Mouse (Mus musculus) myocyte (in vitro differentiated cells): Measurements from ENCODE around the gene Ubxn11. TPM values are rescaled to one million over a fixed set of nuclear protein-coding genes. Genes with fewer than 3 reads are reported as not detected.

Experiments used
- H3K27me3 ChIP-seq: one replicate; pipeline ENCODE4 v1.6.1; 2011; ENCODE audit not compliant: control insufficient read depth, insufficient read depth, insufficient read length
- H3K36me3 ChIP-seq: one replicate; pipeline ENCODE4 v1.6.1; 2011; ENCODE audit not compliant: control insufficient read depth, insufficient read depth
- H3K4me2 ChIP-seq: one replicate; pipeline ENCODE4 v1.6.1; 2011; ENCODE audit warnings: low read depth, control low read depth
- H3K4me3 ChIP-seq: one replicate; pipeline ENCODE4 v1.5.1; 2011; ENCODE audit warnings: mild to moderate bottlenecking, control low read depth, moderate library complexity
- H3K79me2 ChIP-seq: one replicate; pipeline ENCODE4 v1.6.1; 2011; ENCODE audit not compliant: control insufficient read depth, insufficient read depth
- H3ac ChIP-seq: one replicate; pipeline ENCODE4 v1.6.1; 2011; ENCODE audit not compliant: control insufficient read depth, insufficient read length
- CEBPB ChIP-seq: IDR thresholded peaks from 2 replicates; pipeline ENCODE4 v1.6.1; 2011; ENCODE audit warnings: mild to moderate bottlenecking, moderate library complexity; ENCODE audit not compliant: poor library complexity, insufficient read depth, severe bottlenecking
- E2F4 ChIP-seq: IDR thresholded peaks from one replicate; pipeline ENCODE4 v1.6.1; 2011; ENCODE audit warnings: mild to moderate bottlenecking, control low read depth, moderate library complexity; ENCODE audit not compliant: insufficient read depth
- MAX ChIP-seq: IDR thresholded peaks from one replicate; pipeline ENCODE4 v1.6.1; 2011; ENCODE audit warnings: low read depth, mild to moderate bottlenecking, control low read depth
- MYOD1 ChIP-seq, 3 experiments: IDR thresholded peaks; one replicate each; pipeline ENCODE4 v1.6.1; 2011; ENCODE audit warnings: control low read depth in 2 of 3, low read depth in 2 of 3, mild to moderate bottlenecking in 2 of 3, moderate library complexity in 1 of 3; ENCODE audit not compliant: insufficient read length in 2 of 3, control insufficient read depth in 1 of 3
- MYOG ChIP-seq, 3 experiments: IDR thresholded peaks; one replicate each; pipeline ENCODE4 v1.6.1; 2011; ENCODE audit warnings: control low read depth in 2 of 3, low read depth in 2 of 3, mild to moderate bottlenecking in 2 of 3; ENCODE audit not compliant: insufficient read length in 2 of 3, control insufficient read depth in 1 of 3, insufficient read depth in 1 of 3
- POLR2A ChIP-seq: IDR thresholded peaks from one replicate; pipeline ENCODE4 v1.6.1; 2011; ENCODE audit warnings: low read depth, mild to moderate bottlenecking, control low read depth, moderate library complexity; ENCODE audit not compliant: insufficient read length
- POLR2AphosphoS2 ChIP-seq: IDR thresholded peaks from one replicate; pipeline ENCODE4 v1.6.1; 2011; ENCODE audit warnings: low read depth, control low read depth; ENCODE audit not compliant: insufficient read length
- REST ChIP-seq: IDR thresholded peaks from one replicate; pipeline ENCODE4 v1.6.1; 2011; ENCODE audit warnings: mild to moderate bottlenecking, control low read depth, moderate library complexity; ENCODE audit not compliant: insufficient read depth, insufficient read length
- SRF ChIP-seq: IDR thresholded peaks from one replicate; pipeline ENCODE4 v1.6.1; 2011; ENCODE audit warnings: low read depth; ENCODE audit not compliant: control insufficient read depth, insufficient read length
- TCF12 ChIP-seq: IDR thresholded peaks from one replicate; pipeline ENCODE4 v1.6.1; 2011; ENCODE audit warnings: mild to moderate bottlenecking, control low read depth; ENCODE audit not compliant: poor library complexity, insufficient read depth, severe bottlenecking
- TCF3 ChIP-seq: IDR thresholded peaks from one replicate; pipeline ENCODE4 v1.6.1; 2011; ENCODE audit warnings: low read depth, control low read depth; ENCODE audit not compliant: insufficient read length
- USF1 ChIP-seq: IDR thresholded peaks from one replicate; pipeline ENCODE4 v1.6.1; 2011; ENCODE audit warnings: low read depth, mild to moderate bottlenecking, control low read depth, moderate library complexity
- polyA plus RNA-seq: library from polyadenylated mRNA; unstranded; fragments of >200 nt; fragmentation: generic; extraction: Trizol; gene quantifications from one replicate; pipeline ENCODE4 v1.2.1, GENCODE M21; 2012; ENCODE audit warnings: missing spikeins

Ubxn11 gene
- 1.5 TPM for polyA plus RNA-seq

DNA sequence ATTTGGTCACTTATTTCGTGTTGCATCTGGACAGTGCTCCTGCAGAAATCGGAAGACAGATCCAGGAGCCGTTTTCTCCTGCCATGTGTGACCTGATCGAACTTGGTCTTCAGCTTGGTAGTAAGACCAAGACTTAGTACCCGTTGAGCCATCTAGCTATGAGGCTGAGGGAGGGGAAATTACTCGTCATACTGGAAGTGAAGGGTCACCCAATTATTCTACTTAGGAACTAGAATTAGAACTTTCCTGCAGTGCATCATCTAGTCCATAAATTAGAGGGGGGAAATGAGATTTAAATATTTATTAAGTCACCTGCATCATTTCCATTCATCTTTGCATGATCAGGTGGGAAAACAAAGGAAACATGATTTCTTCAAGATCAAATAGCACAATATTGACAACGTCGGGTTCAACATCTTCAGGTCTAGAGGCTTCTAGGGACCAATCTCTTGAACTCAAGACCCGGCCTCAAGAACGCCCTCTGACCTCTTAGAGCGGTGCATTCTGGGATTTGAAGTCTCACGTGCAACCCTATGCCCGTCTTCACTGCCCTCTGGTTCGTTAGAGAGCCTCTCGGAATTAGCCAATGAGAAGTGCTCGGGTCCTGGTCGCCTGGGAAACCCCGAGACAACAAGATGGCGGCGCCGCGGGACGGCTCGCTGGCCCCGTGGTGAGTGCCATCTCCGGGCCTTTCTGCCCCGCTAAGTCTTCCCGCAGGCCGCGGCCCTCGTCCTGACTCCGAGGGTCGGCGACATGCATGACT is at the start of gene Ubxn11:
Ubxn11 (plus strand) TSS at position 592 of the 763 bp plus-strand sequence.
- Histone ChIP-seq H3K4me2 (peak within 1 kb of the TSS; percentile 76), H3K4me3 (peak within 1 kb of the TSS; percentile 25), H3K36me3 (no peaks in the 10 kb centered on the region), H3ac (peak within 1 kb of the TSS; percentile 61), H3K27me3 (no peaks in the 10 kb centered on the region), H3K79me2 (no peaks in the 10 kb centered on the region)
- no peak for TF ChIP-seq POLR2AphosphoS2
- peak; percentile 29 for TF ChIP-seq POLR2A
- no peak for TF ChIP-seq SRF
- peak; percentile 59 for TF ChIP-seq USF1

DNA sequence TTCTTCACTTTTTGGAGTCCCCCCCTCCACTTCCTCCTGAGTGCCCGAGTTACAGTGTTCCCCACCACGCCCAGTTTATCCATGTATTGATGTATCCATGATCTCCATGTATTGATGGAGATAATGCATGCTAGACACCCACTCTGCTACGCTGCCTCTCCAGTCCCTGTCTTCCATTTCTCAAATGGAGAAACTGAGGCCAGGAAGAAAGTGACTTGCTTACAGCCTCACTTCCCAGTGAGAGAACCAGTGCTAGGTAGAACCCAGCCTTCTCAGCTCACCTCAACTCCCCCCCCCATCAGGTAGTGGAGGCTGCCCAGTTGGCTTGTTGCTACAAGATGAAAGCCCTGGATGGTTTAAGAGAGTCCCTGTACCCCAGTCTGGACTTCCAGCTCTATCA is 48.8 kb upstream of the Ubxn11 start, which contains the start of gene Zfp683:
Zfp683 (plus strand) TSS at position 301 of the 400 bp plus-strand sequence.
- Histone ChIP-seq H3K4me2 (no peak within 1 kb of the TSS), H3K36me3 (no peaks in the 10 kb centered on the region), H3K79me2 (no peaks in the 10 kb centered on the region), H3K4me3 (no peak within 1 kb of the TSS), H3ac (no peak within 1 kb of the TSS), H3K27me3 (peaks cover 42% of the 10 kb centered on the region)
- TF ChIP-seq REST (no peak), MYOD1 (IDR thresholded peaks at IDR 0.05; ENCODE audit: control insufficient read depth in 1 of 3, insufficient read length in 2 of 3, low read depth in 2 of 3) (no peak), TCF3 (no peak), TCF12 (no peak), CEBPB (no peak), MYOG (IDR thresholded peaks at IDR 0.05; ENCODE audit: control insufficient read depth in 1 of 3, insufficient read depth in 1 of 3, insufficient read length in 2 of 3, low read depth in 2 of 3) (no peak), POLR2A (no peak), SRF (no peak)

DNA sequence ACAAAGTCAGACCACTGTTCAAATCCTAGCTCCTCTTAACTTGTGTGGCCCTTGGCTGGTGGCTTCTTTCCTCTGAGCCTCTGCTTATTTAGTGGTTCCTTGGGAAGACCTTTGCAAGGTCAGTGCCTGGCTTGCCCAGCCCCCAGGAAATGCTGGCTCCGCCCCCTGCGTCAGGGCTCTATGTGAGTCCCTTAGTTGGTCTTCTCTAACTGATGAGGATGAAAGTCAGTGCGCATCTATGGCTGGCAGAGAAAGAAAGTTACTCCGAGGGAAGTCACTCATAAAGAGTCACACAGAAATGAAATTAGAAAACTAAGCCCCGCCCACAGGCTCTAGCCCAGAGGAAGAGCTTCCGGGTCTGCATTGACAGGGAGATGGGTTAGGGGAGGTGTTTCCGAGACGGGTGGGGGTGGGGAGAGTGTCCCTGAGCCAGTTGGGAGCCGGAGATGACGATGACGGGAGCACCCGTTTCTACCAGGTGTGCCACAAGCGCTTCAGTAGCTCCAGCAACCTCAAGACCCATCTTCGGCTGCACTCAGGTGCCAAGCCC is 44.1 kb upstream of the Ubxn11 start:
- Histone ChIP-seq H3K79me2 (no peaks in the 10 kb centered on the region), H3K27me3 (peaks cover 37% of the 10 kb centered on the region), H3ac (no peak overlapping the region), H3K4me2 (no peak overlapping the region), H3K4me3 (no peak overlapping the region), H3K36me3 (no peaks in the 10 kb centered on the region)
- no peak for TF ChIP-seq TCF3
- TF ChIP-seq POLR2AphosphoS2, result no peak
- TF ChIP-seq MYOD1 (IDR thresholded peaks at IDR 0.05; ENCODE audit: control insufficient read depth in 1 of 3, insufficient read length in 2 of 3, low read depth in 2 of 3), result no peak
- TF ChIP-seq REST, result no peak
- TF ChIP-seq POLR2A, result no peak
- no peak for TF ChIP-seq TCF12
- TF ChIP-seq SRF, result no peak
- no peak for TF ChIP-seq MAX
- TF ChIP-seq E2F4, result no peak
- TF ChIP-seq CEBPB, result no peak
- TF ChIP-seq USF1, result no peak

DNA sequence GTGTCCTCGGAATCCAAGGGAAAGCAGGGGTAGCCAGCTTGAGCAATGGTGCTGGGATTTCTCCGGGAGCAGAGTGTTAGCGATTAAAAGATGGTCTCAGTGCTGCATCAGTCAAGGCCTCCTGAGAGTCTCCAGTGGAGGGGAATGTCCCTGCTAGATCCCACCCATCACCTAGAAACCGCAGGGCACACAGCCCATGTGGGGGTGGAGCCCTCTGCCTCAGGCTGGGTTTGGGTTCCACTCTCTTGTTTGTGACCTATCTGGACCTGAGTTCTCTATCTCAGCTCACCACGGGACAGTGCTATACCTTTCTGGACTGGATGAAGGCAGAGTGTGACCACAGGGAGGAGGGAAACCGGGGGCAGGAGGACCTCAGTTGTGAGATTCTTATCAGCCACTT is 43.5 kb upstream of the Ubxn11 start:
- Histone ChIP-seq H3K79me2 (no peaks in the 10 kb centered on the region), H3K4me2 (no peak overlapping the region), H3K27me3 (peaks cover 30% of the 10 kb centered on the region), H3K4me3 (no peak overlapping the region), H3ac (no peak overlapping the region), H3K36me3 (no peaks in the 10 kb centered on the region)
- TF ChIP-seq TCF12 (no peak), POLR2AphosphoS2 (no peak), REST (no peak), E2F4 (no peak)

DNA sequence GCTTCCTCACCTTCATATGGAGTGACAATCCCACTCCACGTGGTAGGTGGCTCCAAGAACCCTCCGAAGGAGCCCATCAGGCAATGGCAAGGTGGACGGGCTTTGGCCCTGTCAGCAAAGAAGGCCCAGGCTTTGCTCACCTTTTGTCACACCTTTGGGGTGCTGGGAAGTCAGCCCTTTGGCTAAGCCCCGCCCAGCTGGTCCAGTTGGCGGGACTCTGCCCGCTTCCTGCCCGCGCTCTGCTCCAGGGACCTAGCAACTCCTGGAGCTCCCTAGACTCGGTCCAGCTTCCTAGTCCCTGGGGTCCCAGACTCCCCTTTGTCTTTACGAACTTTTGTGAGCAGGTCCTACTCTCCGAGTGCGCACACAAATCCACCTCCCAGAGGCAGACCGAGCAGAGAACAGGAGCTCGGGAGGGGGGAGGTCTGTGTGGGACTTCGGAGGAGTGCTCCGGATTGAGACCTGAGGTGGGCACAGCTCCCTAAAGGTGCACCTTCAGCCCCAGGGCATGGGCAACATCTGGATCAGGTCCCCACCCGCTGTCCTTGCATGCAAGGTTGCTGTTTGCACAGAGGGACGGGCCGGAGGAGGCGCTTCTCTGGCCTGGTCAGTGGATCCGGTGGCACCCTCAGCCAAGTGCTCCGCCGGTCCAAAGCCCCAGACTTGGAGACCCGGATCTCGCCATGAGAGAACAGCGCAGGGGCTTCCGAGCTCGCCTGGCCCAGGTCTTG is 42.1 kb upstream of the Ubxn11 start, which contains the start of gene Crybg2:
Crybg2 (plus strand) TSS at position 681 of the 731 bp plus-strand sequence.
- H3K4me2 ChIP-seq, result peak within 1 kb of the TSS; percentile 52
- no peak within 1 kb of the TSS for H3ac ChIP-seq
- TF ChIP-seq CEBPB, result no peak
- no peak for TF ChIP-seq USF1
- no peak for TF ChIP-seq POLR2AphosphoS2
- TF ChIP-seq TCF12, result no peak
- TF ChIP-seq TCF3, result no peak
- TF ChIP-seq MYOD1 (IDR thresholded peaks at IDR 0.05; ENCODE audit: control insufficient read depth in 1 of 3, insufficient read length in 2 of 3, low read depth in 2 of 3), result no peak
- no peak for TF ChIP-seq MYOG (IDR thresholded peaks at IDR 0.05; ENCODE audit: control insufficient read depth in 1 of 3, insufficient read depth in 1 of 3, insufficient read length in 2 of 3, low read depth in 2 of 3)
- TF ChIP-seq REST, result no peak
- TF ChIP-seq POLR2A, result no peak
- TF ChIP-seq SRF, result no peak
- no peak for TF ChIP-seq MAX
- TF ChIP-seq E2F4, result no peak
- H3K36me3 ChIP-seq, result no peaks in the 10 kb centered on the region
- H3K27me3 ChIP-seq, result peaks cover 27% of the 10 kb centered on the region
- H3K79me2 ChIP-seq, result no peaks in the 10 kb centered on the region
- no peak within 1 kb of the TSS for H3K4me3 ChIP-seq
